Mouse (Mus musculus) E14TG2a.4 (cell line): ENCODE measurements around the gene Slc41a2.

Experiments used
- H3K27me3 ChIP-seq: 2 replicates; pipeline ENCODE4 v1.6.1; 2014; ENCODE audit warnings: low read length, control low read depth; ENCODE audit not compliant: insufficient read depth
- H3K36me3 ChIP-seq: 2 replicates; pipeline ENCODE4 v1.6.1; 2014; ENCODE audit warnings: low read length, control low read depth; ENCODE audit not compliant: insufficient read depth
- H3K4me1 ChIP-seq: replicated peaks from 2 replicates; pipeline ENCODE4 v1.6.1; 2014; ENCODE audit warnings: low read depth, low read length, control low read depth
- H3K4me3 ChIP-seq: replicated peaks from 2 replicates; pipeline ENCODE4 v1.5.1; 2014; ENCODE audit warnings: mild to moderate bottlenecking, low read length
- H3K9me3 ChIP-seq: 2 replicates; pipeline ENCODE4 v1.6.1; 2014; ENCODE audit warnings: low read length, control low read depth
- CTCF ChIP-seq: conservative IDR thresholded peaks from 2 replicates; pipeline ENCODE4 v1.5.1; 2014; ENCODE audit warnings: low read length
- NANOG ChIP-seq: IDR thresholded peaks from 2 replicates; pipeline ENCODE4 v1.6.1; 2014; ENCODE audit warnings: borderline replicate concordance, low read length, mixed read lengths
- POU5F1 ChIP-seq: IDR thresholded peaks from 2 replicates; pipeline ENCODE4 v1.6.1; 2014; ENCODE audit warnings: low read length, borderline replicate concordance

Slc41a2 gene

DNA sequence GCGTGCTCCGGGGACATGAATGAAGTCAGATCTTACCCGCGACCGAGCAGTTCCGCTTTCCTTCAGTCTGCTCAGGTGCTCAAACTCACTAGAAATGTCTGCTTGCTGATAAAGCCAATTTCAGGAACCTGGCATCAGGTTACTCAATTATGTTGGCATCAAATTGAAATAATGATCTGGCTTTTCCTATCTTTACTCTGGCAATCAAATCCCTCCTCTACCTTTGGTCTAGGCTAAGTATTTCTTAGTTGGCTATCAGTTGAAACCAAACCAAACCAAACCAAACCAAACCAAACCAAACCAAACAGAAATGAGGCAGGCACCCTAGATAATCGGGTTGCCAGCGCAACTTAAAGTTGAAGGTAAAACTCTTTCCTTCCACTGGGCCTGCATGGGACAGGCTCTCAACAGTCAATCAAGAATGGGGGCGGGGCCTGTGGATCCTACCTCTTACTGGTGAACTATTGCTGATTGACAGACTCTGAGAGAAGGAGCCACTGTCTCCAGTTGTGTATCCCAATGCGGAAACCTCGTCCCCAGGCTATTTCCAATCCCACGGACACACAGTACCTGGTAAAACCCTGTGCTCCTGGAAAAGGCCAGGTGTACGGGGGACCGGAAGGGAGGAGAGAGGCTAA is 10.9 kb downstream of the Slc41a2 start:
- TF ChIP-seq NANOG (no peak), CTCF (no peak)
- no peaks in the 10 kb centered on the region for H3K36me3 ChIP-seq
- no peaks in the 10 kb centered on the region for H3K27me3 ChIP-seq
- H3K4me3 ChIP-seq, result no peak overlapping the region
- H3K9me3 ChIP-seq, result no peaks in the 10 kb centered on the region
- 0 out of 2 replicates have a peak, but pooled peaks cover 6% of the 10 kb centered on the region for H3K4me1 ChIP-seq

DNA sequence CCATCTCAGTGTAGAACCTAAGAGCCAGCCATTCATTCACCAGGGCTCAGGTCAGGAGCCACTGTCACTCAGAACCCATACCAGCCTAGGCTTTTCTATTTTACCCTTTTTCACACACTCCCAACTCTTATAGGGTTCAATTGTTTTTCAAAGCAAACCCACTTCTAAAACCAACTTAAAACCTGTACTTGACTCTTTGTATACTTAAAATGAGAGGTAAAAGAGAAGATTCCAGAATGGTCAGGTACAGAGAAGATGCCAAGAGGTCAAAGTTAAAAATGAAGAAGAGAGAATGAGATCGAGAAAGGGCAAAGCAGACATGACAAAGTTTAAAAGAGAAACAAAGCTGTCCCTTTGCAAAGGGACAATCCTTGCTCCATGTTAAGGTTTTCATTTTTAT is 11.8 kb downstream of the Slc41a2 start:
- Histone ChIP-seq H3K27me3 (no peaks in the 10 kb centered on the region), H3K36me3 (no peaks in the 10 kb centered on the region), H3K4me3 (no peak overlapping the region), H3K9me3 (no peaks in the 10 kb centered on the region), H3K4me1 (0 out of 2 replicates have a peak, but pooled peaks cover 6% of the 10 kb centered on the region)
- TF ChIP-seq POU5F1 (no peak), NANOG (no peak), CTCF (no peak)

DNA sequence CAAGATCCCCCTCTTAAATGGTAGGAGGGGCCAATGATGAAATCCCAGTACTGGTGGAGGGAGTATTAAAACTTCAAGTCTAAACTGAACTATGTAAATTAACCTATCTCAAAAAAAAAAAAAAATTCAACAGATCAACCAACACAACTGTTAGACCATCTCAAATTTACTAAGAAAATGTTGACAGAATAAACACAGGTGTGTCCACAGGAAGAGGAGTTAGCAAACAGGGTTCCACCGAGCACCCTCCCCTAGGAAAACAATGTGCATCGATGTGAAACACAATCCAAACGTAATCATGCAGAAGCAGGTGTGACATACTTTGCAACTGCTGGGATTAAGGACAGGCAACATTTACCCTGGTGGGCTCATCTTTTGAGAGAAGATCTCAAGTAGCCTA is 12.8 kb downstream of the Slc41a2 start:
- Histone ChIP-seq H3K36me3 (no peaks in the 10 kb centered on the region), H3K4me1 (0 out of 2 replicates have a peak, but pooled peaks cover 6% of the 10 kb centered on the region), H3K9me3 (no peaks in the 10 kb centered on the region), H3K4me3 (no peak overlapping the region), H3K27me3 (no peaks in the 10 kb centered on the region)
- TF ChIP-seq POU5F1, result no peak
- no peak for TF ChIP-seq NANOG
- no peak for TF ChIP-seq CTCF

DNA sequence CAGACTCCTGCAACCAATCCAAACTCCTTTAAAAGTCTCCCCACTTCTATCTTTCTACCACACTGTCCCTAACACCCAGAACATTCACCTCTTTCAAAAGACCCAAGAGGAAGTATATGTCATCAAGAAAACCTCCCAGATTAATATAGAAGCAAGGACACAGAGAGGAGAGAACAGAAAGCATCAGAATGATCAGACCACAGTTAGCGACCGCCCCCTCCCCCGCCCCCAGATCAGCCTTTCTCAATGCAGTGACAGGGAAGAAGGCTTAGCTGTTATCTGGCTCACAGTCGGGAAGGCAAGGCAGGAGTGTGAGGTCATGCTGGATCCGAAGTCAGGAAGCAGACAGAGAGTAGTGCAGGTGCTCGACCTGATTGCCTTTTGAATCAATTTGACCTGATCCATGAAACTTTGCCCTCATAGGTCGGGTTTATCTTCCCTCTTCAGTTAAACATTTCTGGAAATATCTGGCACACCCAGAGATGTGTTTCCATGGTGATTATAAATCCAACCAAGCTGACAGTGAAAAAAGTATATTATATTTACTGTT is 15.1 kb downstream of the Slc41a2 start:
- Histone ChIP-seq H3K9me3 (no peaks in the 10 kb centered on the region), H3K36me3 (no peaks in the 10 kb centered on the region), H3K4me3 (no peak overlapping the region), H3K27me3 (no peaks in the 10 kb centered on the region), H3K4me1 (0 out of 2 replicates have a peak, but pooled peaks cover 6% of the 10 kb centered on the region)
- no peak for TF ChIP-seq CTCF

DNA sequence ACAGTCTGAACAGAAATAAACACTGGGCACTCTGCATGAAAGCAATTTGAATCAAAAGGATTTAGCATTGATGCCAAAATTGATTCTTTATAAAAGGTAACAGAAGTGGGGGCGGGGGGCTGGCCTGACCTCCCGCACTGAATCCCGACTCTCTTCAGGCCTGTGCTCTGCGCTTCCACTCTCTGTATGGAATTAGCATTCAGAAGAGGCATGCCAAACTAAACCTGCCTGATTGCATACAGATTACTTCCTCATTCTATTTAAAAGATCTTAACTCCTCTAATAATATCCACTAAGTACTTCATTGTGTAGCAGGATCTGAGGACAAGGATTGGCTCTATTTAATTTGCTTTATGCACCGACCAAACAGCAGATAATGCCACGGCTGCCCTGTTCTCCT is 16.2 kb downstream of the Slc41a2 start:
- 0 out of 2 replicates have a peak, but pooled peaks cover 6% of the 10 kb centered on the region for H3K4me1 ChIP-seq
- no peaks in the 10 kb centered on the region for H3K27me3 ChIP-seq
- TF ChIP-seq CTCF, result no peak
- no peak for TF ChIP-seq NANOG
- no peak for TF ChIP-seq POU5F1
- H3K9me3 ChIP-seq, result no peaks in the 10 kb centered on the region
- H3K4me3 ChIP-seq, result no peak overlapping the region
- H3K36me3 ChIP-seq, result no peaks in the 10 kb centered on the region

DNA sequence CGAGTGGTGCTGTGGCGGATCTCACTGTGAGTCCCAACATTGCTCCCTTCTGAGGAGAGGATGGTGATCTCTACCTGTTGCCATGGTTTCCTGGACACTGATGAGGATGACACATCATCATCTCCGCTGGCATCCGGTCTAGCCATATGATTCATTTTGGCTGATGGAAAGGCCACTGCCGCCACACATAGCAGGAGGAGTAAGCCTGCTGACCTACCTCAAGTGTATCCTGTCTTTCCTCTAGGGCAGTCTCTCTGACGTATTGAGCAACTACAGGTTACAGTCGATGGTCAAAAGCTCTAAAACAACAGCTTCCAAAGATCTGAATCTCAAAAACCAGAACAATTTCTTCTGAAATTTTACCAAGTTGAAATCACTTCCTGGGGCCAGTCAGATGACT is 16.8 kb downstream of the Slc41a2 start:
- no peak overlapping the region for H3K4me3 ChIP-seq
- TF ChIP-seq NANOG (no peak), POU5F1 (no peak), CTCF (no peak)
- H3K27me3 ChIP-seq, result no peaks in the 10 kb centered on the region
- no peaks in the 10 kb centered on the region for H3K36me3 ChIP-seq
- no peaks in the 10 kb centered on the region for H3K9me3 ChIP-seq
- 0 out of 2 replicates have a peak, but pooled peaks cover 6% of the 10 kb centered on the region for H3K4me1 ChIP-seq

DNA sequence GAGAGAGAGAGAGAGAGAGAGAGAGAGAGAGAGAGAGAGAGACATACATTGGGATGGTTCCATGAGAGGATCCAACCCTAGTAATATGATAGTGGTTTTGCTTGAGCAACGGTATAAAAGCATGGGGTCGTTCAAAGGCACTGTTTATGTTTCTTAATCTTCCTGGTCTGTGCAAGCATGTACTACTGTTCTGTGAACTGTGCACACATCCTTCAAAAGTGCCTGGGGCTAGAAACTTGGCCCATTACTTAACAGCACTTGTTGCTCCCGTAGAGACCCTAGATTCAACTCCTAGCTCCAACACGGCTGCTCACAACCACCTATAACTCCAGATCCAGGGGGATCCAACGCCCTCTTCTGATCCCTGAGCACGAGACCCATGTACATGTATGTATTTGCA is 17.3 kb downstream of the Slc41a2 start:
- Histone ChIP-seq H3K4me1 (0 out of 2 replicates have a peak, but pooled peaks cover 6% of the 10 kb centered on the region), H3K27me3 (no peaks in the 10 kb centered on the region), H3K36me3 (no peaks in the 10 kb centered on the region), H3K9me3 (no peaks in the 10 kb centered on the region), H3K4me3 (no peak overlapping the region)
- TF ChIP-seq POU5F1 (no peak), CTCF (no peak), NANOG (no peak)

DNA sequence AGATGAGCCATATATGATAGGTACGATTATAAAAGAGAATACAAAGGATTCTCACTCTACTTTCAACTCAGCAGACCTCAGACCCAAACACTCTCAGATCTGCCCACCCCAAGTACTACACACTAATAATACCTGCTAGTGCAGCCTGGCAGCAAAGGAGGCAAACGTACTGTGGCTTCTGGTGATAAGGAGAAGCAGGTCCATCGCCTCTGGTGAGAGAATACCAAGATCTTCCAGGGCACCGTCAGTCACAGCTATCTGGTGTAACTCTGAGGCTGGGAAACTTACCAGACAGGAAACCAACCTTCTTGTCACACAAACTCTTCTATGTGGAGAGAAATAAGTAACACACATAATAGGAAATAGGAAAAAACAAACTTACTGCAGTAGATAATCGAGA is 24.6 kb downstream of the Slc41a2 start:
- Histone ChIP-seq H3K36me3 (no peaks in the 10 kb centered on the region), H3K27me3 (peaks cover 5% of the 10 kb centered on the region; the same call in 1 of the 2 replicates), H3K4me1 (no peaks in the 10 kb centered on the region), H3K4me3 (no peak overlapping the region), H3K9me3 (peaks cover 20% of the 10 kb centered on the region)
- TF ChIP-seq CTCF, result no peak
- TF ChIP-seq NANOG, result no peak
- TF ChIP-seq POU5F1, result no peak

DNA sequence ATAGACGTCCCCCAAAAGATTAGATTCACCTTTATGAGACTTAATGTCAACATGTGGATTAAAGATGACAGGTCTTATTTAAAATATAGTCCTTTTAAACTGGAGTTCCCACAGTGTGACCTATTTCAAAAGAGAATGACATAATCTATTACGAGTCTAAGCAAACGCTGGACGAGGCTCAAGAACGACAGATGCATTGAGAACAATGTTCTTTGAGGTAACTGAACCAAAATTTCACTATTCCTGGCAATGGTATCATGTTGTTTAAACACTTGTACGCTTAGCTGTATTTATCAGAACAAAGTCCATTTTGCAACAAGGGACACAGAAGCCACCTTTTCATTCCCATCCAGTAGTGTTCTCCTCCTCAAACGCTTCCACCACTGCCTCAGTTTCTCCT is 27.3 kb downstream of the Slc41a2 start:
- Histone ChIP-seq H3K4me1 (no peaks in the 10 kb centered on the region), H3K36me3 (no peaks in the 10 kb centered on the region), H3K27me3 (peaks cover 5% of the 10 kb centered on the region; the same call in 1 of the 2 replicates), H3K9me3 (peaks cover 20% of the 10 kb centered on the region), H3K4me3 (no peak overlapping the region)
- TF ChIP-seq NANOG (no peak), POU5F1 (no peak), CTCF (no peak)
